Mouse (Mus musculus) CH12.LX (cell line): Measurements from ENCODE around the gene Sirt3. TPM values are rescaled to one million over a fixed set of nuclear protein-coding genes. Genes with fewer than 3 reads are reported as not detected.

Experiments
- DNase-seq: peaks from one replicate; pipeline ENCODE4 v3.0.0-alpha.2; 2013; ENCODE audit errors: extremely low read depth
- H3K27ac ChIP-seq: 2 replicates; pipeline ENCODE4 v1.5.1; 2012; ENCODE audit warnings: low read depth, mild to moderate bottlenecking, control low read depth, moderate library complexity; ENCODE audit not compliant: insufficient read depth
- H3K27me3 ChIP-seq: replicated peaks from 2 replicates; pipeline ENCODE3; 2012; ENCODE audit warnings: inconsistent platforms
- H3K36me3 ChIP-seq, 2 experiments: replicated peaks in 1 of 2; 2 replicates each; pipeline versions ENCODE3 to v1.6.1; 2012; ENCODE audit warnings: inconsistent platforms in 1 of 2, low read length in 1 of 2, mild to moderate bottlenecking in 1 of 2, mixed read lengths in 1 of 2, moderate library complexity in 1 of 2; ENCODE audit not compliant: control insufficient read depth in 1 of 2, insufficient read depth in 1 of 2
- H3K4me1 ChIP-seq, 2 experiments: 2 replicates each; pipeline ENCODE4 v1.6.1; 2012; ENCODE audit warnings: inconsistent platforms in 1 of 2, moderate library complexity in 1 of 2; ENCODE audit not compliant: insufficient read depth in 2 of 2, control insufficient read depth in 1 of 2
- H3K4me2 ChIP-seq: 2 replicates; pipeline ENCODE4 v1.6.1; 2012; ENCODE audit warnings: low read depth, mild to moderate bottlenecking, control low read depth; ENCODE audit not compliant: poor library complexity, insufficient read depth, severe bottlenecking
- H3K4me3 ChIP-seq, 3 experiments: fragments of 150-350 bp in 1 of 3; sonication (generic) in 1 of 3; replicated peaks in 1 of 3; 2 replicates each; pipeline versions ENCODE3 to v1.5.1; 2011 to 2012; ENCODE audit warnings: low read depth in 2 of 3, low read length in 2 of 3, mild to moderate bottlenecking in 2 of 3, moderate library complexity in 2 of 3, control low read depth in 1 of 3, improper control_type of control experiment in 1 of 3, inconsistent platforms in 1 of 3, mixed read lengths in 1 of 3; ENCODE audit not compliant: poor library complexity in 1 of 3
- H3K79me2 ChIP-seq: replicated peaks from 2 replicates; pipeline ENCODE4 v1.6.1; 2012; ENCODE audit warnings: mild to moderate bottlenecking, moderate library complexity; ENCODE audit not compliant: control insufficient read depth, poor library complexity, insufficient read depth, severe bottlenecking; ENCODE audit errors: extremely low read depth
- H3K9ac ChIP-seq: 2 replicates; pipeline ENCODE4 v1.6.1; 2012; ENCODE audit warnings: low read depth, mild to moderate bottlenecking, control low read depth, moderate library complexity; ENCODE audit not compliant: insufficient read depth
- H3K9me3 ChIP-seq: replicated peaks from 2 replicates; pipeline ENCODE3; 2012; ENCODE audit warnings: low read length, inconsistent platforms, mixed read lengths
- BHLHE40 ChIP-seq: IDR thresholded peaks from 2 replicates; pipeline ENCODE4 v1.6.1; 2011; ENCODE audit warnings: mild to moderate bottlenecking, low read depth, low read length, improper control_type of control experiment
- E2F4 ChIP-seq: IDR thresholded peaks from 2 replicates; pipeline ENCODE4 v1.6.1; 2011; ENCODE audit warnings: low read depth, low read length, improper control_type of control experiment; ENCODE audit not compliant: insufficient replicate concordance
- ELF1 ChIP-seq: IDR thresholded peaks from 2 replicates; pipeline ENCODE4 v1.6.1; 2014; ENCODE audit warnings: low read depth, mild to moderate bottlenecking, inconsistent platforms, low read length, improper control_type of control experiment
- ETS1 ChIP-seq: conservative IDR thresholded peaks from 2 replicates; pipeline ENCODE4 v1.6.1; 2012; ENCODE audit warnings: low read depth, mild to moderate bottlenecking, inconsistent platforms, low read length, improper control_type of control experiment, moderate library complexity
- IRF4 ChIP-seq: IDR thresholded peaks from 2 replicates; pipeline ENCODE4 v1.6.1; 2014; ENCODE audit warnings: low read depth, mild to moderate bottlenecking, inconsistent platforms, low read length, improper control_type of control experiment
- JUN ChIP-seq: IDR thresholded peaks from 2 replicates; pipeline ENCODE4 v1.6.1; 2011; ENCODE audit warnings: low read depth, mild to moderate bottlenecking, low read length, improper control_type of control experiment, moderate library complexity; ENCODE audit not compliant: insufficient read depth
- MAFK ChIP-seq: IDR thresholded peaks from 2 replicates; pipeline ENCODE4 v1.6.1; 2011; ENCODE audit warnings: low read length, improper control_type of control experiment; ENCODE audit not compliant: insufficient replicate concordance
- MAZ ChIP-seq: IDR thresholded peaks from 2 replicates; pipeline ENCODE4 v1.6.1; 2012; ENCODE audit warnings: low read depth, mild to moderate bottlenecking, inconsistent platforms, low read length, improper control_type of control experiment, moderate library complexity
- MEF2A ChIP-seq: IDR thresholded peaks from 2 replicates; pipeline ENCODE4 v1.6.1; 2014; ENCODE audit warnings: low read depth, mild to moderate bottlenecking, inconsistent platforms, low read length, improper control_type of control experiment, borderline replicate concordance
- NELFE ChIP-seq: IDR thresholded peaks from 2 replicates; pipeline ENCODE4 v1.6.1; 2011; ENCODE audit warnings: low read depth, low read length, improper control_type of control experiment
- POLR2A ChIP-seq: IDR thresholded peaks from 2 replicates; pipeline ENCODE4 v1.6.1; 2011; ENCODE audit warnings: low read depth, mild to moderate bottlenecking, improper control_type of control experiment, low read length
- POLR2AphosphoS2 ChIP-seq: IDR thresholded peaks from 2 replicates; pipeline ENCODE4 v1.6.1; 2011; ENCODE audit warnings: low read depth, low read length, improper control_type of control experiment
- TBP ChIP-seq: conservative IDR thresholded peaks from 2 replicates; pipeline ENCODE4 v1.6.1; 2011; ENCODE audit warnings: low read depth, low read length, improper control_type of control experiment
- USF2 ChIP-seq: conservative IDR thresholded peaks from 2 replicates; pipeline ENCODE4 v1.6.1; 2011; ENCODE audit warnings: low read depth, low read length, improper control_type of control experiment
- ZC3H11A ChIP-seq: IDR thresholded peaks from 2 replicates; pipeline ENCODE4 v1.6.1; 2012; ENCODE audit warnings: low read depth, mild to moderate bottlenecking, inconsistent platforms, low read length, improper control_type of control experiment
- ZMIZ1 ChIP-seq: IDR thresholded peaks from 2 replicates; pipeline ENCODE4 v1.6.1; 2012; ENCODE audit warnings: low read depth, mild to moderate bottlenecking, inconsistent platforms, low read length, improper control_type of control experiment
- dilution Hi-C: fragments of 300-500 bp; cut with MboI; formaldehyde crosslinking; loops from 2 replicates; pipeline ENCODE4 v1.14.3; 2020; ENCODE audit warnings: low sequenced_read_pairs; ENCODE audit not compliant: extremely low pct_unique_long_range_greater_than_20kb, extremely low pct_ligation_motif_present
- in situ Hi-C: fragments of 300-500 bp; cut with MboI; formaldehyde crosslinking; loops from 3 replicates; pipeline ENCODE4 v1.14.3; 2019; ENCODE audit warnings: low sequenced_read_pairs, low pct_ligation_motif_present, low pct_unique_long_range_greater_than_20kb, mixed read lengths
- polyA plus RNA-seq: library from polyadenylated mRNA; unstranded; fragments of >175 nt; gene quantifications from 2 replicates; pipeline ENCODE4 v1.2.1, GENCODE M21; 2012; ENCODE audit warnings: low read depth; ENCODE audit not compliant: insufficient read length
- total RNA-seq, 2 experiments: library from RNA; depleted of rRNA; stranded (reverse); fragments of 300-350 nt in 1 of 2; fragments of >200 nt in 1 of 2; gene quantifications; 2 replicates each; pipeline ENCODE4 v1.2.3; 2012 to 2014

The Sirt3 gene
- total and polyA plus RNA-seq, 3 experiments, result 12.6 to 23.7 (median 16.6) TPM

DNA sequence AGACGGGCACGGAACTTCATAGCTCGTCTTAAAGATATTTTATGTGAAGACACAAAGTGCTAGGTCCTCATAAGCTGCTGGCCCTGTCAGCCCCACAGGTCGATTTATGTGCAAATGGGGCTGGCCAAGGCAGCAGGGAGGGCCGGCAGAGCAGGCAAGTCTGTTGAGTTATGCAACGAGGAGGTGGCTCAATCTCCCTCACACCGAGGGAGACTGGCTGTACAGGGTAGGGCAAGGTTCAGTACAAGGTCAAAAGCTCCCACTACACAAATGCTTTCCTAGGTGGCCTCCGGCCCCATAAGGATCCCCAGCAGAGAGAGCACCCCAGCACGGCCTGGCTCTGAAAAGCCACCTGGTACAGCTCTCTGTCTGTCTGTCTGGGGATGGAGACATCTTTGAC is 28.7 kb downstream of the Sirt3 start:
- in situ Hi-C loops (no loop called here), dilution Hi-C loops (no loop called here)
- Histone ChIP-seq H3K9ac (no peak overlapping the region), H3K4me1 (peaks cover 5 to 15% of the 10 kb centered on the region in 2 experiments), H3K4me3 (no peak overlapping the region), H3K9me3 (no peaks in the 10 kb centered on the region)
- TF ChIP-seq ELF1 (no peak), MEF2A (no peak), NELFE (no peak), ZMIZ1 (no peak), ZC3H11A (no peak), TBP (no peak), IRF4 (no peak)
- TF ChIP-seq, all 38 proteins: peak for 0
- Histone ChIP-seq H3K36me3 (peaks cover 34 to 49% of the 10 kb centered on the region in 2 experiments), H3K4me2 (no peak overlapping the region), H3K27me3 (no peaks in the 10 kb centered on the region), H3K79me2 (peaks cover 19% of the 10 kb centered on the region), H3K27ac (no peak overlapping the region)
- no peak for DNase-seq

DNA sequence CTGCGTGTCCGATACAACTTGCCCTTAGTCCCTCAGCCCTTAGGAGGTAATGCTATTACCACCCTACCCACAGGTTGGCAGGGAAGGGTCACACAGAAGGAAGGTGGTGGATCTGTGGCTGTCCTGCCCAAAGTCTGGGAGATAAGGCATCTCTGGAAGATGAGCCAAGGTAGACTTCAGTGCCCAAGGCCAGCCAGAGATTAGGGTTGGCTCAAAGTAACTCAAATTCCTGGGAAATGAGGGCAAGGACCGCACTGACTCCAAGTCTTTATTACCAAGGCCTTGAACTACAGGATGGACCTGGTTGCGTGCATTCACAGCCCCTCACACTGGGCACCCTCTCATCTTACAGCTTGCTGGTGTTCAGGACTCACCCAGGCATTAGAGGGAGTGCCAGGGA is 30.2 kb downstream of the Sirt3 start:
- no peak overlapping the region for H3K27ac ChIP-seq
- no peak for DNase-seq
- dilution Hi-C loops, result no loop called here
- no peak overlapping the region for H3K4me3 ChIP-seq
- in situ Hi-C loops, result no loop called here
- H3K4me2 ChIP-seq, result no peak overlapping the region
- H3K36me3 ChIP-seq, result peaks cover 34 to 46% of the 10 kb centered on the region in 2 experiments
- H3K4me1 ChIP-seq, result peaks cover 5 to 11% of the 10 kb centered on the region in 2 experiments
- H3K9ac ChIP-seq, result no peak overlapping the region
- H3K79me2 ChIP-seq, result peaks cover 13% of the 10 kb centered on the region
- TF ChIP-seq ZMIZ1 (no peak), MAZ (no peak), ETS1 (no peak), POLR2AphosphoS2 (no peak), BHLHE40 (no peak), USF2 (no peak), ZC3H11A (no peak), ELF1 (no peak), MAFK (no peak), IRF4 (no peak), JUN (no peak), E2F4 (no peak), POLR2A (no peak)
- H3K27me3 ChIP-seq, result peaks cover 13% of the 10 kb centered on the region
- no peaks in the 10 kb centered on the region for H3K9me3 ChIP-seq
